Mouse (Mus musculus) T-cell, adult 2 months (primary cell): ENCODE results near the gene BC004004.

Experiments
- DNase-seq: peaks from one replicate; pipeline ENCODE4 v3.0.0; 2022; ENCODE audit warnings: low spot score

The BC004004 gene

DNA sequence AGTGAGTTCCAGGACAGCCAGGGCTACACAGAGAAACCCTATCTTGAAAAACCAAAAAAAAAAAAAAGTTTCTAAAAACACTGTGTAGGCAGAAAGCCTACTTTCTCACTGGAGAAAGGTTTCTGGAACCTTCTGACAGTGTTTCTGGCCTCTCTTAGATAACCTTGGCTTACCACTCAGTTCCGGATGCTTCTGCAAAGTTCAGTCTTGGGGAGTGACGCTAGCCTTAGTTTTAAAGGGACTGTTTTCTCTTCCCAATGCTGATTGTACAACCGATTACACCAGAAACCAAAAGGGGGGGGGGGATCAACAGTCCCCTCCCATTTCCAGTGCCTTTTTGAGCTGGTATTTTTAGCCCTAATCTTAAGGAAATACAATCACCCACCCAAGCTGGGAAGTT, 55.0 kb downstream of the BC004004 start:
- no peak for DNase-seq

DNA sequence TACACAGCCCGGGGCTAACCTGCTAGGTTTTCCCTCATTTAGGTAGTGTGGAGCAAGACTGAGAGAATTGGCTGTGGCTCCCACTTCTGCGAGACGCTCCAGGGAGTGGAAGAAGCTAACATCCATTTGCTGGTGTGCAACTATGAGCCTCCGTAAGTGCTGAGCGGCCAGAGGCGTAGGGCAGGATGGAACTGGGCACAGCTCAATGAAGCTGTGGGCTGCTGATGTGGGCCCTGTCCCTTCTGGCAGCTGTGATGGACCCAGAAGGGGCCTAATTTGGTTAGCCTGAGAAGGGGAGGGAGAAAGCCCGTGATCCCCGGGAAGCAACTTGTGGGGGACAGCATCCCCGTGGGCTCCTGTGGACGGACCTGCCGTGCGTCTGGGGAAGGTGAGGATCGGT, 57.2 kb downstream of the BC004004 start:
- no peak for DNase-seq

- no peak for DNase-seq
These were observed 58.2 kb downstream of the BC004004 start for GRCm38 (mm10) chr17:29326531-29327529.

DNA sequence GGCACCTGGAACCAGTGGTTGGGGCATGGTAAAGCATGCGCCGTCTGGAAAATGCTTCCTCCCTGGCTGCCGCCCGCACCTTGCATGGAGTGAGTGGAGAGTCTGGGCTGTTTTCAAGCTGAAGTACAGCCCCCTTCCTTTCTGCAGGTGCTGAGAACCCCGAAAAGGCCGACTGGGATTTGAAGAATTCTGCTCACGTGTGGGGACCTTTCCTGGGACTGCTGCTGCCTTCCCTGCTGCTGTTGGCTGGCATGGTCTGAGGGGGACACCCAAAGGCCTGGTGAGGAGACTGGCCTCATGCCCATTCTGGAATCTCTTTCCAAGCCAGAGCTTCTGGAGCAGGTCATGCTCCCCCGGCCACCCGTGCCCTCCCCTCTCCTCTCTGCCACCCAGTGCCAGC, 59.1 kb downstream of the BC004004 start:
- DNase-seq = no peak

GRCm38 (mm10) chr17:29330221-29330620, 61.6 kb downstream of the BC004004 start:
- no peak for DNase-seq

- no peak for DNase-seq
These were observed 62.3 kb downstream of the BC004004 start for GRCm38 (mm10) chr17:29330671-29331410.

GRCm38 (mm10) chr17:29332186-29332685, 63.6 kb downstream of the BC004004 start:
- DNase-seq = no peak

- no peak for DNase-seq
These were observed 67.8 kb downstream of the BC004004 start for GRCm38 (mm10) chr17:29336266-29336990.

GRCm38 (mm10) chr17:29337979-29338823, 69.6 kb downstream of the BC004004 start:
- DNase-seq = no peak

DNA sequence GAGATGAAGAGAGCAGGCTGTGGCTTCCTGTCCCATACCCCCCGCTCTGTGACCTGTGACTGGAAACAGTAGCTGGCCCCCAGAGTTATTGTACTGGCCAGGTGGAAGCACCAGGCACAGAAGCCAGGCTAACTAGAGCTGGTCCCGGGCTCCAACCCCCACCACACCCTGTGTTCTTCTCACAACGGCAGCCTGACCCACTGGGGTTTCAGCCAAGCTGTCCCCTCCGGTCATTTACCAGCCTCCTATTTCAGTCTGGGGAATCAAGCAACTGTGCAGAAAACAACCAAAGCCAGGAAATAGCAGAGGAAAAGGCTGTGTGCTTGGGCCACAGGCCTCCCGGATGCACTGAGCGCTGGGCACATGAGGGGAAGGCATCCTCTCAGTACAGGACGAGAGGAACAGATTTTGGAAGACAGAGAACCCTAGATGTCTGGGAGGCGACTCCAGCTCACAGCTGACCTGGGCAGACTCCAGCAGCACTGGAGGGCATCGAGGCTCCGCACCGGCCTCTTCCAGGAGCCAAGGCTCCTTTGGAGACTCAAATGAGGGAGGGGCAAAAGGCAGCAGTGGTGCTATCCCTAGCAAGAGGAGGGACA, 70.7 kb downstream of the BC004004 start:
- no peak for DNase-seq

GRCm38 (mm10) chr17:29340406-29341261, 72.0 kb downstream of the BC004004 start:
- DNase-seq = no peak

GRCm38 (mm10) chr17:29341591-29342003, 73.0 kb downstream of the BC004004 start:
- DNase-seq = peak; percentile 61

- DNase-seq = no peak
These were observed 73.7 kb downstream of the BC004004 start for GRCm38 (mm10) chr17:29342010-29342910.

- no peak for DNase-seq
These were observed 74.7 kb downstream of the BC004004 start for GRCm38 (mm10) chr17:29343241-29343640.

GRCm38 (mm10) chr17:29345272-29345671, 76.7 kb downstream of the BC004004 start:
- no peak for DNase-seq

- DNase-seq = no peak
These were observed 78.0 kb downstream of the BC004004 start for GRCm38 (mm10) chr17:29346496-29347125.

DNA sequence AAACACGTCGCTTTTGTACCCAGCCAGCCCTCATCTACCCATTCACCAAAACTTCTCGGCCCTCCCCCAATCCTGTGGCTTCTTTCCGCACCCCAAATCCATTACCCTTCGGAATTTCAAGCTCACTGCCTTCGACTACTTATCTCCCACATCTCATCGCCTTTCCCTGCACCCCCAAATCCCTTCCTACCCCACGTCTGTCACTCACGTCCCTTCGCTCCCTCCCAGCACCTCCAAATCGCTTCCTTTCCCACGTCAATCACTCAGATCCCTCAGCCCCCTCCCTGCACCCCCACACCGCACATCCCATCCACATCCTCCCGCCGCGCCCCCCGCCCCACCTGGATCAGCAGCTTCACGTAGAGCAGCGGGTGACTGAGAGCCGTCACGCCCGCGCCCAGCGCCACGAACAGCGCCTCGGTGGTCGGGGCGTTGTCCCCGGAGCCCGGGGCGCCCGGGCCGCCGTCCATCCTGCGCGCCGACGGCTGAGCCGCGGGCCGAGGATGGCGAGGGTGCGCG, 78.6 kb downstream of the BC004004 start:
- DNase-seq = no peak
